Mouse (Mus musculus) megakaryocyte progenitor cell, adult 5-6 weeks (primary cell): ENCODE measurements around the gene Fam171a1. TPM values are rescaled to one million over a fixed set of nuclear protein-coding genes. Genes with fewer than 3 reads are reported as not detected.

Experiments used
- ATAC-seq: replicated peaks from 2 replicates; pipeline ENCODE4 v1.8.0; 2016; ENCODE audit warnings: mild to moderate bottlenecking, moderate TSS enrichment, inconsistent platforms; ENCODE audit not compliant: poor library complexity
- total RNA-seq, 2 experiments: library from RNA; stranded (forward) in 1 of 2; stranded (reverse) in 1 of 2; fragments of 157-497, 149-512 nt in 1 of 2; fragments of 200-1000 nt in 1 of 2; gene quantifications; 2 replicates each; pipeline versions ENCODE4 v1.2.3 to v1.2.4; 2015 to 2017

Gene Fam171a1
- total RNA-seq, 2 experiments from 2014 or later, result 2.4 to 5.5 TPM

- no peak for ATAC-seq
These were observed 54.8 kb downstream of the Fam171a1 start for GRCm38 (mm10) chr2:3168719-3169402.

GRCm38 (mm10) chr2:3169403-3169747 lies 55.4 kb downstream of the Fam171a1 start:
- ATAC-seq, result no peak

GRCm38 (mm10) chr2:3171774-3172173 lies 57.8 kb downstream of the Fam171a1 start:
- ATAC-seq, result peak; percentile 84

- ATAC-seq, result no peak
These were observed 58.6 kb downstream of the Fam171a1 start for GRCm38 (mm10) chr2:3172656-3173055.

- ATAC-seq, result no peak
These were observed 60.9 kb downstream of the Fam171a1 start for GRCm38 (mm10) chr2:3174890-3175289.

- peak; percentile 60; the same call in 1 of the 2 replicates for ATAC-seq
These were observed 62.0 kb downstream of the Fam171a1 start for GRCm38 (mm10) chr2:3175988-3176387.

GRCm38 (mm10) chr2:3176751-3177150 lies 62.7 kb downstream of the Fam171a1 start:
- ATAC-seq, result no peak

- no peak for ATAC-seq
These were observed 66.5 kb downstream of the Fam171a1 start for GRCm38 (mm10) chr2:3180550-3180949.

- no peak for ATAC-seq
These were observed 69.6 kb downstream of the Fam171a1 start for GRCm38 (mm10) chr2:3183656-3184055.

GRCm38 (mm10) chr2:3185335-3185734 lies 71.3 kb downstream of the Fam171a1 start:
- peak; percentile 88 for ATAC-seq

GRCm38 (mm10) chr2:3188745-3189475 lies 74.9 kb downstream of the Fam171a1 start:
- ATAC-seq, result no peak

GRCm38 (mm10) chr2:3191149-3191548 lies 77.1 kb downstream of the Fam171a1 start:
- ATAC-seq, result no peak

GRCm38 (mm10) chr2:3195511-3195910 lies 81.5 kb downstream of the Fam171a1 start:
- no peak for ATAC-seq

GRCm38 (mm10) chr2:3200422-3200821 lies 86.4 kb downstream of the Fam171a1 start:
- ATAC-seq, result no peak

- ATAC-seq, result no peak
These were observed 93.1 kb downstream of the Fam171a1 start for GRCm38 (mm10) chr2:3206975-3207642.

GRCm38 (mm10) chr2:3215480-3215879 lies 101.5 kb downstream of the Fam171a1 start:
- ATAC-seq, result peak; percentile 54

GRCm38 (mm10) chr2:3216617-3217016 lies 102.6 kb downstream of the Fam171a1 start:
- ATAC-seq, result no peak

- 0 out of 2 replicates have a peak, but pooled peaks have one; percentile 11 for ATAC-seq
These were observed 103.6 kb downstream of the Fam171a1 start for GRCm38 (mm10) chr2:3217577-3217976.

- ATAC-seq, result no peak
These were observed 104.2 kb downstream of the Fam171a1 start for GRCm38 (mm10) chr2:3218225-3218624.

GRCm38 (mm10) chr2:3228475-3228874 lies 114.5 kb downstream of the Fam171a1 start:
- ATAC-seq, result peak; percentile 63; the same call in 1 of the 2 replicates

GRCm38 (mm10) chr2:3229060-3229459 lies 115.0 kb downstream of the Fam171a1 start:
- ATAC-seq, result peak; percentile 93

GRCm38 (mm10) chr2:3239255-3239654 lies 125.2 kb downstream of the Fam171a1 start:
- no peak for ATAC-seq
